Mouse (Mus musculus): ENCODE measurements at regions not wholly inside any gene's neighbourhood (a gene's known extent, or its start where the extent isn't known, plus 50 kb on each side); places are given as distances from the start of the nearest gene placed in this dataset.

DNA sequence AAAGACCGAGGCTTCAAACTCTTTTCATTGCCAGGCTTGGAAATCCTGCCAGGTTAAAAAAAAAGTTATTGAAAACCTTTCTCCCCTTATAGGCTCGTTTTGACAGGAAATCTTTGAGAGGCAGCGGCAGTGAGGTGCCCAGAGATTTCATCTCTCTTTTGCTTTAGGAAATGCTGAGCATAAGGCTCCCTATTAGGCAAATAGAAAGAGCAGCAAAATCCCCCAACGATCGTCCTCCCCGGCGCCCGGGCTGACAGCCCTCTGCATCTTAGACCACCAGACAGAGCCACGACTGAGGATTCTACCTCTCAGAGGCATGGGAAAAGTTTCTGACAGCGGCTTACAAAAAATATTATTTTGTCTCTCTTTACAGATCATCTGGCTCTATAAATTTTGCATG is 999.5 kb downstream of the Adgrl2 start:
- TF ChIP-seq CTCF (IDR thresholded peaks at IDR 0.05; ENCODE audit: extremely low read depth, insufficient read length, insufficient replicate concordance, low read depth, low read length) (no peak), POLR2A (IDR thresholded peaks at IDR 0.05; ENCODE audit: low read depth, low read length) (no peak)
